Mouse (Mus musculus): ENCODE measurements around the gene 1700069L16Rik. TPM values are rescaled to one million over a fixed set of nuclear protein-coding genes. Genes with fewer than 3 reads are reported as not detected.

Gene 1700069L16Rik
- polyA plus RNA-seq, 1 experiment from 2014 or later: not detected

GRCm38 (mm10) chr5:113654821-113655220 is 69.8 kb downstream of the 1700069L16Rik start:
- Histone ChIP-seq H3K4me2 (no peak overlapping the region), H3K9ac (replicated peaks) (no peak overlapping the region), H3K27me3 (peaks cover 9% of the 10 kb centered on the region; the same call in 1 of the 2 replicates), H3K4me3 (replicated peaks) (no peak overlapping the region), H3K4me1 (replicated peaks) (peaks cover 20% of the 10 kb centered on the region), H3K36me3 (no peaks in the 10 kb centered on the region), H3K9me3 (no peaks in the 10 kb centered on the region; the same call in 1 of the 2 replicates), H3K27ac (no peak overlapping the region)
- ATAC-seq (ENCODE audit: insufficient number of reproducible peaks, insufficient read depth, low FRiP score, low TSS enrichment, low read depth): no peak
- WGBS: 76% methylated on average over 12 of the region's 12 CpGs

GRCm38 (mm10) chr5:113654206-113654605 is 70.4 kb downstream of the 1700069L16Rik start:
- Histone ChIP-seq H3K36me3 (no peaks in the 10 kb centered on the region), H3K27ac (no peak overlapping the region), H3K4me1 (replicated peaks) (peaks cover 25% of the 10 kb centered on the region), H3K4me3 (replicated peaks) (no peak overlapping the region), H3K4me2 (no peak overlapping the region), H3K9ac (replicated peaks) (no peak overlapping the region), H3K9me3 (no peaks in the 10 kb centered on the region), H3K27me3 (peaks cover 14% of the 10 kb centered on the region; the same call in 1 of the 2 replicates)
- no peak for ATAC-seq (ENCODE audit: insufficient number of reproducible peaks, insufficient read depth, low FRiP score, low TSS enrichment, low read depth)
- WGBS: 78% methylated on average over 11 of the region's 11 CpGs

- Histone ChIP-seq H3K27ac (no peak overlapping the region), H3K36me3 (no peaks in the 10 kb centered on the region), H3K4me3 (replicated peaks) (no peak overlapping the region), H3K9ac (replicated peaks) (no peak overlapping the region), H3K9me3 (no peaks in the 10 kb centered on the region), H3K4me1 (replicated peaks) (peaks cover 25% of the 10 kb centered on the region), H3K27me3 (peaks cover 14% of the 10 kb centered on the region; the same call in 1 of the 2 replicates), H3K4me2 (no peak overlapping the region)
- ATAC-seq (ENCODE audit: insufficient number of reproducible peaks, insufficient read depth, low FRiP score, low TSS enrichment, low read depth): no peak
- 24% methylated on average over 5 of the region's 5 CpGs for WGBS
Observed at GRCm38 (mm10) chr5:113652215-113652614, 72.4 kb downstream of the 1700069L16Rik start.

- 4% methylated on average over 30 of the region's 30 CpGs for WGBS
- H3K4me2 ChIP-seq: peak within 1 kb of the TSS; percentile 63
- ATAC-seq (ENCODE audit: insufficient number of reproducible peaks, insufficient read depth, low FRiP score, low TSS enrichment, low read depth): 0 out of 2 replicates have a peak, but pooled peaks have one; percentile 34
- peaks cover 14% of the 10 kb centered on the region; the same call in 1 of the 2 replicates for H3K27me3 ChIP-seq
- no peaks in the 10 kb centered on the region for H3K9me3 ChIP-seq
- no peaks in the 10 kb centered on the region for H3K36me3 ChIP-seq
- peaks cover 25% of the 10 kb centered on the region for H3K4me1 ChIP-seq (replicated peaks)
- H3K4me3 ChIP-seq (replicated peaks): peak within 1 kb of the TSS; percentile 35
- peak within 1 kb of the TSS; percentile 50 for H3K27ac ChIP-seq
- H3K9ac ChIP-seq (replicated peaks): peak within 1 kb of the TSS; percentile 42
Observed at GRCm38 (mm10) chr5:113650035-113650865, 74.3 kb downstream of the 1700069L16Rik start, which contains the start of gene Cmklr1. Gene Cmklr1 (minus strand): TSS chr5:113650426.

- WGBS: 77% methylated on average over 5 of the region's 5 CpGs
- Histone ChIP-seq H3K4me2 (peak overlapping the region; percentile 63; the same call in 1 of the 2 replicates), H3K9ac (replicated peaks) (no peak overlapping the region), H3K27me3 (peaks cover 14% of the 10 kb centered on the region; the same call in 1 of the 2 replicates), H3K36me3 (no peaks in the 10 kb centered on the region), H3K4me1 (replicated peaks) (peaks cover 25% of the 10 kb centered on the region), H3K27ac (no peak overlapping the region), H3K4me3 (replicated peaks) (no peak overlapping the region), H3K9me3 (no peaks in the 10 kb centered on the region)
- no peak for ATAC-seq (ENCODE audit: insufficient number of reproducible peaks, insufficient read depth, low FRiP score, low TSS enrichment, low read depth)
Observed at GRCm38 (mm10) chr5:113648647-113649211, 75.8 kb downstream of the 1700069L16Rik start.

GRCm38 (mm10) chr5:113647141-113647540 is 77.4 kb downstream of the 1700069L16Rik start:
- WGBS: 91% methylated on average over 8 of the region's 8 CpGs
- ATAC-seq (ENCODE audit: insufficient number of reproducible peaks, insufficient read depth, low FRiP score, low TSS enrichment, low read depth): no peak
- no peaks in the 10 kb centered on the region for H3K36me3 ChIP-seq
- no peaks in the 10 kb centered on the region for H3K9me3 ChIP-seq
- H3K4me1 ChIP-seq (replicated peaks): peaks cover 28% of the 10 kb centered on the region
- no peak overlapping the region for H3K4me3 ChIP-seq (replicated peaks)
- H3K27ac ChIP-seq: no peak overlapping the region
- H3K27me3 ChIP-seq: peaks cover 14% of the 10 kb centered on the region; the same call in 1 of the 2 replicates
- no peak overlapping the region for H3K9ac ChIP-seq (replicated peaks)
- no peak overlapping the region for H3K4me2 ChIP-seq

GRCm38 (mm10) chr5:113644520-113644919 is 80.1 kb downstream of the 1700069L16Rik start:
- no peak overlapping the region for H3K27ac ChIP-seq
- H3K9me3 ChIP-seq: no peaks in the 10 kb centered on the region
- no peak overlapping the region for H3K4me2 ChIP-seq
- no peaks in the 10 kb centered on the region for H3K36me3 ChIP-seq
- H3K9ac ChIP-seq (replicated peaks): no peak overlapping the region
- ATAC-seq (ENCODE audit: insufficient number of reproducible peaks, insufficient read depth, low FRiP score, low TSS enrichment, low read depth): no peak
- WGBS: 81% methylated on average over 4 of the region's 4 CpGs
- H3K4me3 ChIP-seq (replicated peaks): no peak overlapping the region
- peaks cover 22% of the 10 kb centered on the region for H3K4me1 ChIP-seq (replicated peaks)
- H3K27me3 ChIP-seq: peaks cover 3% of the 10 kb centered on the region; the same call in 1 of the 2 replicates

- WGBS: 49% methylated on average over 18 of the region's 18 CpGs
- Histone ChIP-seq H3K4me3 (replicated peaks) (0 out of 2 replicates have a peak overlapping the region, but pooled peaks have one; percentile 3), H3K9me3 (no peaks in the 10 kb centered on the region), H3K27me3 (no peaks in the 10 kb centered on the region), H3K36me3 (no peaks in the 10 kb centered on the region), H3K27ac (no peak overlapping the region), H3K4me1 (replicated peaks) (peaks cover 19% of the 10 kb centered on the region), H3K4me2 (peak overlapping the region; percentile 36), H3K9ac (replicated peaks) (no peak overlapping the region)
- ATAC-seq (ENCODE audit: insufficient number of reproducible peaks, insufficient read depth, low FRiP score, low TSS enrichment, low read depth): peak; percentile 68; the same call in 1 of the 2 replicates
Observed at GRCm38 (mm10) chr5:113643107-113643848, 81.3 kb downstream of the 1700069L16Rik start.

Other genes starting within 250 kb of the 1700069L16Rik start
- 5.2 and 5.4 TPM in 2 replicates for gene Wscd2, start 234.4 kb downstream of the 1700069L16Rik start, polyA plus RNA-seq (2016; fragmentation: Nextera tagmentation; extraction: Ambion mirVana)
- gene Cmklr1, start 74.3 kb downstream of the 1700069L16Rik start, polyA plus RNA-seq (2016; fragmentation: Nextera tagmentation; extraction: Ambion mirVana): 3.2 and 4.4 TPM in 2 replicates
- gene Ficd, start 11.0 kb upstream of the 1700069L16Rik start, polyA plus RNA-seq (2016; fragmentation: Nextera tagmentation; extraction: Ambion mirVana): 3.8 and 5.0 TPM in 2 replicates
- 87.9 and 91.5 TPM in 2 replicates for gene Sart3, start 47.7 kb upstream of the 1700069L16Rik start, polyA plus RNA-seq (2016; fragmentation: Nextera tagmentation; extraction: Ambion mirVana)
- gene Iscu, start 48.0 kb upstream of the 1700069L16Rik start, polyA plus RNA-seq (2016; fragmentation: Nextera tagmentation; extraction: Ambion mirVana): 117 and 128 TPM in 2 replicates
- gene Tmem119, start 75.7 kb upstream of the 1700069L16Rik start, polyA plus RNA-seq (2016; fragmentation: Nextera tagmentation; extraction: Ambion mirVana): 236 and 242 TPM in 2 replicates
- gene Selplg, start 107.9 kb upstream of the 1700069L16Rik start, polyA plus RNA-seq (2016; fragmentation: Nextera tagmentation; extraction: Ambion mirVana): 1.4 and 1.8 TPM in 2 replicates
- gene Coro1c, start 184.0 kb upstream of the 1700069L16Rik start, polyA plus RNA-seq (2016; fragmentation: Nextera tagmentation; extraction: Ambion mirVana): 91.1 and 99.4 TPM in 2 replicates

Data from limb, embryonic 12.5 days (tissue).